Mouse (Mus musculus): Measurements from ENCODE around the gene Rnf150. TPM values are rescaled to one million over a fixed set of nuclear protein-coding genes. Genes with fewer than 3 reads are reported as not detected.

Gene Rnf150
- total and polyA plus RNA-seq, 3 experiments: not detected

- H3K79me2 ChIP-seq (ENCODE audit: control insufficient read depth, insufficient read depth, low read length, poor library complexity): no peaks in the 10 kb centered on the region
- no peak overlapping the region for H3K4me3 ChIP-seq (ENCODE audit: control insufficient read depth in 1 of 2, insufficient read depth in 1 of 2, low read depth in 2 of 2, low read length in 2 of 2)
- H3K36me3 ChIP-seq (ENCODE audit: control insufficient read depth in 1 of 2, insufficient read depth in 2 of 2, low read length in 2 of 2): no peaks in the 10 kb centered on the region
- H3K4me1 ChIP-seq (ENCODE audit: control insufficient read depth in 1 of 2, insufficient read depth in 2 of 2, low read length in 2 of 2): no peaks in the 10 kb centered on the region
- TF ChIP-seq MXI1 (IDR thresholded peaks at IDR 0.05; ENCODE audit: low read depth, low read length) (no peak), ZKSCAN1 (IDR thresholded peaks at IDR 0.05; ENCODE audit: low read depth, low read length) (no peak), TAL1 (IDR thresholded peaks at IDR 0.05; ENCODE audit: low read length) (no peak), MAX (IDR thresholded peaks at IDR 0.05; ENCODE audit: low read length) (no peak), ZNF384 (IDR thresholded peaks at IDR 0.05; ENCODE audit: low read depth, low read length) (no peak), GATA1 (IDR thresholded peaks at IDR 0.05; ENCODE audit: low read depth, low read length) (no peak), GABPA (IDR thresholded peaks at IDR 0.05; ENCODE audit: low read depth, low read length) (no peak), POLR2AphosphoS5 (IDR thresholded peaks at IDR 0.05; ENCODE audit: borderline replicate concordance, low read depth, low read length) (no peak)
- no peak overlapping the region for H3K9ac ChIP-seq (ENCODE audit: control insufficient read depth, low read depth, low read length, poor library complexity, severe bottlenecking)
- DNase-seq (ENCODE audit: low read depth, low spot score): no peak
- H3K27me3 ChIP-seq (ENCODE audit: control insufficient read depth in 1 of 2, insufficient read depth in 2 of 2, low read length in 2 of 2): no peaks in the 10 kb centered on the region
- H3K27ac ChIP-seq (ENCODE audit: control insufficient read depth, low read depth, low read length): no peak overlapping the region
- H3K9me3 ChIP-seq (replicated peaks; ENCODE audit: insufficient read depth, low read length): no peaks in the 10 kb centered on the region
Observed at GRCm38 (mm10) chr8:82959980-82960610, 96.9 kb downstream of the Rnf150 start.

GRCm38 (mm10) chr8:82964537-82964936, 101.4 kb downstream of the Rnf150 start:
- TF ChIP-seq POLR2AphosphoS2 (IDR thresholded peaks at IDR 0.05; ENCODE audit: low read length) (no peak), MXI1 (IDR thresholded peaks at IDR 0.05; ENCODE audit: low read depth, low read length) (no peak), GATA1 (IDR thresholded peaks at IDR 0.05; ENCODE audit: low read depth, low read length) (no peak), GABPA (IDR thresholded peaks at IDR 0.05; ENCODE audit: low read depth, low read length) (no peak), TBP (IDR thresholded peaks at IDR 0.05; ENCODE audit: low read depth, low read length) (no peak), SMC3 (IDR thresholded peaks at IDR 0.05; ENCODE audit: low read depth, low read length) (no peak), BHLHE40 (IDR thresholded peaks at IDR 0.05; ENCODE audit: borderline replicate concordance, low read depth, low read length) (no peak), ETS1 (IDR thresholded peaks at IDR 0.05; ENCODE audit: low read depth, low read length) (no peak), USF2 (IDR thresholded peaks at IDR 0.05; ENCODE audit: borderline replicate concordance in 1 of 2, insufficient read depth in 1 of 2, low read depth in 1 of 2, low read length in 2 of 2) (no peak), SIN3A (IDR thresholded peaks at IDR 0.05; ENCODE audit: low read length) (no peak), MEF2A (IDR thresholded peaks at IDR 0.05; ENCODE audit: extremely low read depth, insufficient replicate concordance, low read depth, low read length, poor library complexity, severe bottlenecking) (no peak), UBTF (IDR thresholded peaks at IDR 0.05; ENCODE audit: borderline replicate concordance, insufficient read depth, low read depth, low read length) (no peak), RCOR1 (IDR thresholded peaks at IDR 0.05; ENCODE audit: low read depth, low read length) (no peak), MAZ (IDR thresholded peaks at IDR 0.05; ENCODE audit: low read depth, low read length) (no peak), E2F4 (IDR thresholded peaks at IDR 0.05; ENCODE audit: borderline replicate concordance, low read depth, low read length) (no peak), MYB (IDR thresholded peaks at IDR 0.05; ENCODE audit: low read depth, low read length) (no peak), MAX (IDR thresholded peaks at IDR 0.05; ENCODE audit: low read length) (no peak), USF1 (IDR thresholded peaks at IDR 0.05; ENCODE audit: low read depth, low read length) (no peak), JUND (IDR thresholded peaks at IDR 0.05; ENCODE audit: low read depth, low read length) (no peak)
- Histone ChIP-seq H3K9me3 (replicated peaks; ENCODE audit: insufficient read depth, low read length) (no peaks in the 10 kb centered on the region), H3K4me3 (ENCODE audit: control insufficient read depth in 1 of 2, insufficient read depth in 1 of 2, low read depth in 2 of 2, low read length in 2 of 2) (no peak overlapping the region), H3K79me2 (ENCODE audit: control insufficient read depth, insufficient read depth, low read length, poor library complexity) (no peaks in the 10 kb centered on the region), H3K36me3 (ENCODE audit: control insufficient read depth in 1 of 2, insufficient read depth in 2 of 2, low read length in 2 of 2) (no peaks in the 10 kb centered on the region), H3K27me3 (ENCODE audit: control insufficient read depth in 1 of 2, insufficient read depth in 2 of 2, low read length in 2 of 2) (no peaks in the 10 kb centered on the region), H3K4me1 (ENCODE audit: control insufficient read depth in 1 of 2, insufficient read depth in 2 of 2, low read length in 2 of 2) (no peaks in the 10 kb centered on the region), H3K27ac (ENCODE audit: control insufficient read depth, low read depth, low read length) (no peak overlapping the region), H3K9ac (ENCODE audit: control insufficient read depth, low read depth, low read length, poor library complexity, severe bottlenecking) (no peak overlapping the region)
- no peak for DNase-seq (ENCODE audit: low read depth, low spot score)

All from MEL (cell line).